Comparison of ENCODE assay signal across 25 mouse cellular contexts in genomic region chr11:12019651-12020050, GRCm38 (mm10). TPM values are rescaled to one million over a fixed set of nuclear protein-coding genes. Genes with fewer than 3 reads are reported as not detected.
A peak's percentile ranks its signal among the peaks of the same experiment; 100 is the strongest.
DNase-seq lines count a peak whose midpoint lies in the region; ATAC-seq and TF ChIP-seq lines count a peak whose summit lies in the region.
"Had no signal": no experiment of that assay in that cellular context is flagged by ENCODE, and none has a peak within 500 bp of the region (broad histone marks: within the 10 kb centered on the region; RNA-seq: fewer than 3 reads in every experiment).

No protein-coding gene starts in this region.

- H3K9me3 ChIP-seq in heart, embryonic 15.5 days (replicated peaks): no peaks in the 10 kb centered on the region
- H3K9me3 ChIP-seq in heart, postnatal 0 days (replicated peaks; ENCODE audit: control insufficient read depth, low read length): no peaks in the 10 kb centered on the region
- no peaks in the 10 kb centered on the region for H3K9me3 ChIP-seq in intestine, postnatal 0 days (ENCODE audit: control insufficient read depth)
- H3K9me3 ChIP-seq: embryonic facial prominence, embryonic 15.5 days had no signal

- no peak overlapping the region for H3K9ac ChIP-seq in heart, embryonic 15.5 days
- H3K9ac ChIP-seq in heart, postnatal 0 days (replicated peaks; ENCODE audit: low read depth, low read length): no peak overlapping the region
- H3K9ac ChIP-seq in intestine, postnatal 0 days (ENCODE audit: low read depth, low read length): no peak overlapping the region
- H3K9ac ChIP-seq: embryonic facial prominence, embryonic 13.5 days; embryonic facial prominence, embryonic 15.5 days; forebrain, embryonic 12.5 days had no signal

- H3K4me3 ChIP-seq in heart, embryonic 15.5 days: no peak overlapping the region
- no peak overlapping the region for H3K4me3 ChIP-seq in heart, postnatal 0 days (ENCODE audit: low read depth, low read length)
- no peak overlapping the region for H3K4me3 ChIP-seq in kidney, adult 2 months (ENCODE audit: insufficient read depth, low read depth, low read length)
- no peak overlapping the region for H3K4me3 ChIP-seq in intestine, postnatal 0 days (ENCODE audit: low read depth, low read length)
- H3K4me3 ChIP-seq: embryonic facial prominence, embryonic 13.5 days; embryonic facial prominence, embryonic 15.5 days; erythroblast, embryonic 14.5 days; forebrain, embryonic 10.5 days; forebrain, embryonic 12.5 days had no signal

- TF ChIP-seq POLR2A in kidney, adult 2 months (IDR thresholded peaks at IDR 0.05; ENCODE audit: low read depth, low read length): no peak

- no peak for DNase-seq in heart, adult 9 months (ENCODE audit: low spot score in 2 of 2)
- DNase-seq in heart, postnatal 0 days (ENCODE audit: low spot score): no peak
- DNase-seq in heart, postnatal 10 days: no peak
- DNase-seq in kidney, adult 2 months: peak; percentile 13
- no peak for DNase-seq in kidney, adult 18-20 months
- DNase-seq in neural tube, embryonic 10.5 days (ENCODE audit: extremely low spot score, low spot score): no peak
- DNase-seq: adrenal gland, adult 2 months; adrenal gland, postnatal 10 days; adrenal gland, postnatal 25 days; cerebellum, adult 11 months; cerebellum, adult 18-20 months; cerebellum, adult 8-10 months; cerebellum, adult 9-11 months; cerebellum, postnatal 14 days; cerebellum, postnatal 36 days; embryo, embryonic 11 days had no signal

- peaks cover 14% of the 10 kb centered on the region for H3K36me3 ChIP-seq in heart, embryonic 15.5 days
- 0 out of 2 replicates have a peak, but pooled peaks cover 6% of the 10 kb centered on the region for H3K36me3 ChIP-seq in heart, postnatal 0 days (replicated peaks; ENCODE audit: control insufficient read depth, insufficient read depth, low read length)
- H3K36me3 ChIP-seq in kidney, adult 2 months (ENCODE audit: control insufficient read depth, insufficient read depth, low read length): no peaks in the 10 kb centered on the region
- no peaks in the 10 kb centered on the region for H3K36me3 ChIP-seq in intestine, postnatal 0 days (ENCODE audit: control insufficient read depth, insufficient read depth)

- 69% methylated on average over 1 of the region's 1 CpGs for WGBS in heart, embryonic 15.5 days
- 63% methylated on average over 1 of the region's 1 CpGs for WGBS in heart, postnatal 0 days
- WGBS in kidney, adult 2 months: 63% methylated on average over 1 of the region's 1 CpGs
- WGBS in intestine, postnatal 0 days: 69% methylated on average over 1 of the region's 1 CpGs

- H3K4me2 ChIP-seq in heart, embryonic 15.5 days: no peak overlapping the region
- no peak overlapping the region for H3K4me2 ChIP-seq in heart, postnatal 0 days (ENCODE audit: low read depth, low read length)
- H3K4me2 ChIP-seq in intestine, postnatal 0 days (replicated peaks; ENCODE audit: low read depth): no peak overlapping the region
- H3K4me2 ChIP-seq: embryonic facial prominence, embryonic 13.5 days; embryonic facial prominence, embryonic 15.5 days; forebrain, embryonic 12.5 days had no signal

- no peak for TF ChIP-seq EP300 in heart, postnatal 0 days (IDR thresholded peaks at IDR 0.05; ENCODE audit: low read depth)

- H3K27me3 ChIP-seq in heart, embryonic 15.5 days: peaks cover 44% of the 10 kb centered on the region
- H3K27me3 ChIP-seq in heart, postnatal 0 days (ENCODE audit: control insufficient read depth, insufficient read depth, low read length): peaks cover 32% of the 10 kb centered on the region
- H3K27me3 ChIP-seq in kidney, adult 2 months (replicated peaks; ENCODE audit: control insufficient read depth, insufficient read depth, low read length): no peaks in the 10 kb centered on the region
- peaks cover 34% of the 10 kb centered on the region for H3K27me3 ChIP-seq in intestine, postnatal 0 days (replicated peaks; ENCODE audit: control insufficient read depth, insufficient read depth, low read length)

- peaks cover 24% of the 10 kb centered on the region for H3K4me1 ChIP-seq in heart, embryonic 15.5 days (replicated peaks)
- peaks cover 20% of the 10 kb centered on the region for H3K4me1 ChIP-seq in heart, postnatal 0 days (ENCODE audit: control insufficient read depth, insufficient read depth)
- H3K4me1 ChIP-seq in kidney, adult 2 months (ENCODE audit: control insufficient read depth, insufficient read depth, low read length): no peaks in the 10 kb centered on the region; the same call in 1 of the 2 replicates
- H3K4me1 ChIP-seq in intestine, postnatal 0 days (replicated peaks; ENCODE audit: control insufficient read depth, insufficient read depth, low read length): no peaks in the 10 kb centered on the region
- H3K4me1 ChIP-seq: embryonic facial prominence, embryonic 13.5 days; embryonic facial prominence, embryonic 15.5 days; forebrain, embryonic 10.5 days; forebrain, embryonic 12.5 days had no signal

- H3K27ac ChIP-seq in heart, embryonic 15.5 days: peak overlapping the region; percentile 64; the same call in 1 of the 2 replicates
- peak overlapping the region; percentile 20; the same call in 1 of the 2 replicates for H3K27ac ChIP-seq in heart, postnatal 0 days (ENCODE audit: low read depth)
- H3K27ac ChIP-seq in kidney, adult 2 months (ENCODE audit: insufficient read depth, low read depth, low read length): no peak overlapping the region
- H3K27ac ChIP-seq in intestine, postnatal 0 days (ENCODE audit: low read depth, low read length): no peak overlapping the region
- H3K27ac ChIP-seq: embryonic facial prominence, embryonic 13.5 days; embryonic facial prominence, embryonic 15.5 days; forebrain, embryonic 10.5 days; forebrain, embryonic 12.5 days had no signal

- no peak for ATAC-seq in heart, embryonic 15.5 days (replicated peaks; ENCODE audit: insufficient number of reproducible peaks, insufficient read depth, low FRiP score, low read depth)
- ATAC-seq in heart, postnatal 0 days (ENCODE audit: insufficient read depth, low read depth): no peak
- peak; percentile 57; the same call in 1 of the 2 replicates for ATAC-seq in intestine, postnatal 0 days
- ATAC-seq: forebrain, embryonic 14.5 days had no signal

- intact Hi-C loops in heart, postnatal 10 days (cut with DNase I): loop anchor here (10.0 kb wide), 1 partner anchor 515 kb away; no protein-coding TSS in a partner anchor

- no peak for TF ChIP-seq CTCF in heart, postnatal 0 days (IDR thresholded peaks at IDR 0.05; ENCODE audit: low read depth)
- no peak for TF ChIP-seq CTCF in kidney, adult 2 months (conservative IDR thresholded peaks at IDR 0.05; ENCODE audit: insufficient read depth, insufficient read length, low read depth, low read length)
- no peak for TF ChIP-seq CTCF in intestine, postnatal 0 days (IDR thresholded peaks at IDR 0.05; ENCODE audit: low read depth)

RNA-seq across cellular contexts. Expression of gene Grb10, which starts 18.8 kb away (rescaled TPM):
- polyA plus RNA-seq in heart, embryonic 15.5 days (2015; fragmentation: Nextera tagmentation; extraction: Ambion mirVana): 503 and 529 TPM in 2 replicates
- total RNA-seq in heart, postnatal 0 days (2014; rRNA removed; ENCODE audit: low replicate concordance): 687 and 726 TPM in 2 replicates
- 190 and 200 TPM in 2 replicates for polyA plus RNA-seq in heart, postnatal 0 days (2015; fragmentation: Nextera tagmentation; extraction: Ambion mirVana)
- total RNA-seq in heart, postnatal 10 days (2021): 100 to 1,000 TPM; 233 to 235 TPM
- polyA plus RNA-seq in kidney, adult 2 months (2012; rRNA removed): 20.5 and 20.6 TPM in 2 replicates
- polyA plus RNA-seq in intestine, postnatal 0 days (2015; fragmentation: Nextera tagmentation; extraction: Ambion mirVana): 45.9 and 49.8 TPM in 2 replicates
- total RNA-seq: MEL had no signal

Comparison
In these comparisons a context has a peak if more than half of its experiments do, and no peak if none do; other contexts are left out.
1. H3K27ac ChIP-seq: peak in heart, embryonic 15.5 days (single experiment) and heart, postnatal 0 days (single experiment); none in kidney, adult 2 months (single experiment) and intestine, postnatal 0 days (single experiment).